Mouse (Mus musculus) small intestine, adult 2 months (tissue): Measurements from ENCODE around the gene Supt16. TPM values are rescaled to one million over a fixed set of nuclear protein-coding genes. Genes with fewer than 3 reads are reported as not detected.
A peak's percentile ranks its signal among the peaks of the same experiment; 100 is the strongest.

Experiments used
- H3K27ac ChIP-seq: fragments of 200-500 bp; 2 replicates; pipeline ENCODE4 v1.5.1; 2012; ENCODE audit warnings: low read depth, low read length, control low read depth, inconsistent platforms; ENCODE audit not compliant: insufficient read depth
- H3K27me3 ChIP-seq: fragments of 200-500 bp; 2 replicates; pipeline ENCODE4 v1.6.1; 2012; ENCODE audit warnings: mild to moderate bottlenecking, moderate library complexity, low read length, inconsistent platforms; ENCODE audit not compliant: control insufficient read depth, insufficient read depth
- H3K36me3 ChIP-seq: fragments of 200-500 bp; 2 replicates; pipeline ENCODE4 v1.6.1; 2012; ENCODE audit warnings: mild to moderate bottlenecking, low read length, control low read depth, inconsistent platforms; ENCODE audit not compliant: control insufficient read depth, insufficient read depth
- H3K4me1 ChIP-seq: fragments of 200-500 bp; 2 replicates; pipeline ENCODE4 v1.6.1; 2012; ENCODE audit warnings: low read length, inconsistent platforms, mixed read lengths; ENCODE audit not compliant: control insufficient read depth, insufficient read depth, insufficient read length
- H3K4me3 ChIP-seq: fragments of 200-500 bp; 2 replicates; pipeline ENCODE4 v1.5.1; 2012; ENCODE audit warnings: low read depth, mild to moderate bottlenecking, control low read depth, inconsistent platforms, low read length, moderate library complexity
- CTCF ChIP-seq: fragments of 200-500 bp; IDR thresholded peaks from 2 replicates; pipeline ENCODE4 v1.5.1; 2012; ENCODE audit warnings: low read depth, mild to moderate bottlenecking, control low read depth, inconsistent platforms, low read length, moderate library complexity, mixed read lengths; ENCODE audit not compliant: insufficient replicate concordance, insufficient read length; ENCODE audit errors: extremely low read depth
- POLR2A ChIP-seq: fragments of 200-500 bp; IDR thresholded peaks from 2 replicates; pipeline ENCODE4 v1.6.1; 2012; ENCODE audit warnings: low read depth, mild to moderate bottlenecking, control low read depth, inconsistent platforms, low read length, moderate library complexity
- WGBS: fragments of 180-500 bp; shearing (Covaris S2); methylation state at CpG from one replicate; pipeline ENCODE4 v1.1.7; 2018; 5-methylcytosine and 5-hydroxymethylcytosine counted together
- polyA plus RNA-seq: library from polyadenylated mRNA; depleted of rRNA; stranded (reverse); fragments of >200 nt; gene quantifications from 2 replicates; pipeline ENCODE4 v1.2.3, GENCODE M21; 2012; rRNA removed

Supt16 gene
- polyA plus RNA-seq, 1 experiment = 4.0 TPM

DNA sequence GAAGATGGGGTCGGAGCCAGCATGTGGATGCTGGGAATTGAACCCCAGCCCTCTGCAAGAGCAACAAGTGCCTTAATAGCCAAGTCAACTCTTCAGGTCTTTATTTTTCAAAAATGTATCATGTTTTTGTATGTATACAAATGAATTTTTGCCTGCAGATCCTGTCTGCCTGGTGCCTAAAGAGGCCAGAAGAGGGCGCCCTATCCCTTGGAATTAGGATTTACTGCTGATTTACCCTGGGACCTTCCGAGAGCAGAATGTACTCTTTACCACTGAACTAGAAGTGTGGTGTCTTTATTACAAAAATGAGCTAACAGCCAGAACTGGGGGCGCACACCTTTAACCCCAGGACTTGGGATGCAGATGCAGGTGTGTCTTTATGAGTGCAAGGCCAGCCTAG lies 73.3 kb downstream of the Supt16 start:
- H3K4me1 ChIP-seq = peaks cover 2% of the 10 kb centered on the region; the same call in 1 of the 2 replicates
- H3K36me3 ChIP-seq = no peaks in the 10 kb centered on the region
- no peak overlapping the region for H3K27ac ChIP-seq
- H3K27me3 ChIP-seq = no peaks in the 10 kb centered on the region
- H3K4me3 ChIP-seq = no peak overlapping the region
- WGBS = 22% methylated on average over 4 of the region's 4 CpGs
- TF ChIP-seq CTCF = peak; percentile 73; the same call in 1 of the 2 replicates
- TF ChIP-seq POLR2A = no peak

DNA sequence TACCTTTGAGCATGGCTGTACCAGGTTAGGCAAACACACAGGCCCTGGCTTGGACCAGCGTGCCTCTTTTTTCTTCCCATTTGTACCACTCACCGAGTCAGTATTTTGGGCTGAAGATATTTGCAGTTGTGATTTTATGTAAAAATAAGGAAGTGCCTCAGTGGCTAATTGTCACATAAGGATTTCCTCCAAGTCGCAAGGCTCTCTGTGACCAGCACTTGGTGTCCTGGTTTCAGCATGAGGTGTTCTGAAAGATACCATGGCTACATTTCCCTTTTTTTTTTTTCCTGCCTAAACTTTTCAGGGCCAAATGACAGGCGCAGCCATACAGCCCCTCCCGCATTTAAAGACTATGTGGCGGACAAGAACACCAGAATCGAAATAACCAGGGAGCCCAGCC lies 77.0 kb downstream of the Supt16 start:
- Histone ChIP-seq H3K36me3 (no peaks in the 10 kb centered on the region), H3K27ac (no peak overlapping the region), H3K27me3 (no peaks in the 10 kb centered on the region), H3K4me3 (no peak overlapping the region), H3K4me1 (peaks cover 2% of the 10 kb centered on the region; the same call in 1 of the 2 replicates)
- WGBS = 49% methylated on average over 7 of the region's 7 CpGs
- TF ChIP-seq CTCF = no peak
- no peak for TF ChIP-seq POLR2A

DNA sequence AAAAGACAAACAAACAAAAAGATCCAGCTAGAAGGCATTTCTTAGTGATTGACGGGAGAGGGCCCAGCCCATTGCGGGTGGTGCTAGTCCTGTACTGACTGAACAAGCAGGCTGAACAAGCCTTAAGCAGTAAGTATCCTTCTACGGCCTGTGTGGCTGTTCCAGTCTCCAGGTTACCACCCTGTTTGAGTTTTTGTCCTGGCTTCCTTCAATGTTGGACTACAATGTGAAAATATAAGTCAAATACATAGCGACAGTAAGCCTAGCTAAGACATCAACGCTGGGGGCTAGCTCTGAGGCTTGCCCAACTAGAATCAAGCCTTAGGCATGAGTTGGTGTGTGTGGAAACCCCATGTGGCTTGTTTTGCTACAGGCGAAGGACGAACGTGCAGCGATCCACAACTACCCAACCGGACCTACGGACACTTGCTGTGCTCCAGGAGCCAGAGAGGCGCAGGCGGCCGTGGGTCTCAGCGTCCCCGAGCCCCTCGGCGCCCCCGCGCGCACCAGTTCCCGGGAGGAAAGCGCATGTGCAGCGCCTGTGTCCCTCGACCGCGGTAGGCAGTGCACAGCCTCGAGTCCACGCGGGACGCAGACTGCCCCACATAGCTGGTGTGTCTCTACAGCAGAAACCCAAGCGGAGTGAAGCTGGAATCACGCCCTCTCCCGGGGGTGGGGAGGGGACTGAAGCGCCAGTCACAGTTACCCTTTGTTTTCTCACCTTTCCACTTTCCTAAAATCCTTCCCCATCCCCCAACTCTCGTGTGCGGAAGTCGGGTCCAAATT lies 78.2 kb downstream of the Supt16 start:
- 1% methylated on average over 38 of the region's 38 CpGs for WGBS
- H3K4me3 ChIP-seq = peak overlapping the region; percentile 70
- TF ChIP-seq CTCF = no peak
- no peak for TF ChIP-seq POLR2A
- no peak overlapping the region for H3K27ac ChIP-seq
- no peaks in the 10 kb centered on the region for H3K36me3 ChIP-seq
- H3K4me1 ChIP-seq = peaks cover 2% of the 10 kb centered on the region; the same call in 1 of the 2 replicates
- H3K27me3 ChIP-seq = no peaks in the 10 kb centered on the region

GRCm38 (mm10) chr14:52118456-52118822 lies 78.8 kb downstream of the Supt16 start:
- Histone ChIP-seq H3K27me3 (no peaks in the 10 kb centered on the region), H3K4me1 (peaks cover 2% of the 10 kb centered on the region; the same call in 1 of the 2 replicates), H3K36me3 (no peaks in the 10 kb centered on the region), H3K27ac (no peak overlapping the region), H3K4me3 (no peak overlapping the region)
- 22% methylated on average over 8 of the region's 8 CpGs for WGBS
- TF ChIP-seq POLR2A (no peak), CTCF (no peak)

- 87% methylated on average over 5 of the region's 5 CpGs for WGBS
- Histone ChIP-seq H3K27me3 (no peaks in the 10 kb centered on the region), H3K27ac (no peak overlapping the region), H3K4me3 (no peak overlapping the region), H3K4me1 (peaks cover 2% of the 10 kb centered on the region; the same call in 1 of the 2 replicates), H3K36me3 (no peaks in the 10 kb centered on the region)
- no peak for TF ChIP-seq CTCF
- no peak for TF ChIP-seq POLR2A
These were observed 80.0 kb downstream of the Supt16 start for GRCm38 (mm10) chr14:52117241-52117640.

DNA sequence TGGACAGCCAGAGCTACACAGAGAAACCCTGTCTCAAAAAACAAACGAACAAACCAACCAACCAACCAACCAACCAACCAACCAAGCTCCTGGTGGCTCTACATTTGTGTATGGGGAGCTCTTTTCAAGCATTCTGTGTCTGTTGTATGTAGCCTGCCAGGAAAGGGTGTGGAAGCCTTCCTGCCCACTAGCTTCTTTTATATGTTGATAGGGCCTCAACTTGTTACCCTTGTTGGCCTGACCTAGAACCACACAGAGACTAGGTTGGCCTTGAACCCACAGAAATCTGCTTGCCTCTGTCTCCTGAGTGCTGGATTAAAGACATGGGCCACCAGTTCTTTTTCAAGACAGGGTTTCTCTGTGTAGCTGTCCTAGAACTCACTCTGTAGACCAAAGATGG lies 83.1 kb downstream of the Supt16 start:
- H3K4me3 ChIP-seq = no peak overlapping the region
- WGBS = 50% methylated on average over 1 of the region's 1 CpGs
- TF ChIP-seq CTCF = no peak
- TF ChIP-seq POLR2A = no peak
- H3K4me1 ChIP-seq = peaks cover 2% of the 10 kb centered on the region; the same call in 1 of the 2 replicates
- no peaks in the 10 kb centered on the region for H3K36me3 ChIP-seq
- no peaks in the 10 kb centered on the region for H3K27me3 ChIP-seq
- no peak overlapping the region for H3K27ac ChIP-seq

Other genes starting within 250 kb of the Supt16 start
- gene Arhgef40, start 212.7 kb downstream of the Supt16 start, polyA plus RNA-seq = 12.7 and 19.1 TPM in 2 replicates
- 53.4 and 91.5 TPM in 2 replicates for gene Tmem253, start 181.8 kb downstream of the Supt16 start, polyA plus RNA-seq
- gene Zfp219, start 176.7 kb downstream of the Supt16 start, polyA plus RNA-seq = 37.9 and 72.7 TPM in 2 replicates
- gene Olfr221, start 155.0 kb downstream of the Supt16 start, polyA plus RNA-seq = not detected in 2 replicates
- gene Hnrnpc, start 93.4 kb downstream of the Supt16 start, polyA plus RNA-seq = 8.4 and 22.4 TPM in 2 replicates
- gene Rpgrip1, start 86.7 kb downstream of the Supt16 start, polyA plus RNA-seq = 0.86 and 1.0 TPM in 2 replicates
- 10.5 and 19.6 TPM in 2 replicates for gene Chd8, start 60.4 kb upstream of the Supt16 start, polyA plus RNA-seq
- gene Tox4, start 81.7 kb upstream of the Supt16 start, polyA plus RNA-seq = 11.7 and 26.0 TPM in 2 replicates
- 1.1 and 2.1 TPM in 2 replicates for gene Rab2b, start 82.1 kb upstream of the Supt16 start, polyA plus RNA-seq
- gene Mettl3, start 107.7 kb upstream of the Supt16 start, polyA plus RNA-seq = 5.7 and 8.2 TPM in 2 replicates
- 0.83 and 1.4 TPM in 2 replicates for gene Sall2, start 131.3 kb upstream of the Supt16 start, polyA plus RNA-seq
- not detected in 2 replicates for gene Olfr1513, start 159.0 kb upstream of the Supt16 start, polyA plus RNA-seq
- gene Olfr1512, start 181.8 kb upstream of the Supt16 start, polyA plus RNA-seq = not detected in 2 replicates
- not detected in 2 replicates for gene Olfr1511, start 200.0 kb upstream of the Supt16 start, polyA plus RNA-seq
- gene Olfr1510, start 217.0 kb upstream of the Supt16 start, polyA plus RNA-seq = not detected in 2 replicates
- not detected in 2 replicates for gene Olfr1509, start 245.6 kb upstream of the Supt16 start, polyA plus RNA-seq